Mouse (Mus musculus) left cerebral cortex, adult 11 months (tissue): Measurements from ENCODE around the gene D6Wsu163e.

Source experiments
- DNase-seq: peaks from one replicate; pipeline ENCODE4 v3.0.0; 2022; ENCODE audit warnings: low spot score

D6Wsu163e gene

DNA sequence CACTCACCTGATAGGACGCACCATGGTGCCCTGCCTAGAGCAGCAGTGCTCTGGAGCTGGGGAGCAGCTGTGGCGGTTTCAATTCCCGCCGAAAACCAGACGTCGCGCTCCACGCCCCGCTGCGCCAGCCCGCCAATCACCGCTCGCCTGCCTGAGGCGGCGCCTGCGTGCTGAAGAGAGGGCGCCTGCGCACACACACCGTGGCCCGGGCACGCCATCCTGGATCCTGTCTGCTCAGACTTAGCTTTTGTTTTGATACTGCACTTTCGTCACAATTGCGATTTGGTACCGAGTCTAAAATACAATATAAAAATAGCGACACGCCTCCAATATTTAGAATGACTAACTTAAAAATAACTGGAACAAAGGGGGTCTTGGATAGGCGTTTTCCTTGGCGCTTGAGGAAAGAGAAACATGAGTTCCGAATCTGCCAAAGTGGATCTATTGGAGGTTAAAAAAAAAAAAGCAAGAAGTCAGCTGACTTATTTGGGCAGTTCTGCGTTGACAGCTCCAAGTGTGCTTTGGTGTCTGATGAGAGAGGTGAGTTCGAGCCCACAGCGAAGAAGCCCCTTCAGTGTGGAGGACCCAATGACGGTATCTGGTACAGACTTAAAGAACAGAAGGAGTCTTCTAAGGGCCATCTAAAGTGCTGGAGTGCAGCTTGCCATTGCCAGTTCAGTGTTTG lies at the start of gene D6Wsu163e, which contains the start of gene Rad51ap1:
Gene D6Wsu163e (plus strand): TSS at position 476 of the 685 bp plus-strand sequence.
Gene Rad51ap1 (minus strand): TSS at position 101 of the 685 bp plus-strand sequence.
- DNase-seq: peak; percentile 92

DNA sequence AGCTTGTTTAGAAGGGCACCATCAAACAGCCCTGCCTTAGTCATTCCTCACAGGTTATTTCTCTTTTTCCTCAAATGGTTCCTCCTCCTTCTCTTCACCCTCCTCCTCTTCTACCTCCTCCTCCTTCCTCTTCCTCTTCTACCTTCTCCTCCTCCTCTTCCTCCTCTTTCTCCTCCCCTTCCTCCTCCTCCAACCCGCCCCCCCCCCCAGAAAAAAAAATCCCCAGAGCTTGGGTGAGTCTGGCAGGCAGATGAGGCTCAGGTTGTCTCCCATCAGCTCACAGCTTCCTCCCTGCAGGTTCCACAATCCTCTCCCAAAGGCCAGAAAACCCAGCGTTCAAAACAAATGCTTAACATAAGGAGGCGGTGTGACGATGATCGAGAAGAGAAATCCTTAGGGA lies 32.4 kb upstream of the D6Wsu163e start:
- no peak for DNase-seq

DNA sequence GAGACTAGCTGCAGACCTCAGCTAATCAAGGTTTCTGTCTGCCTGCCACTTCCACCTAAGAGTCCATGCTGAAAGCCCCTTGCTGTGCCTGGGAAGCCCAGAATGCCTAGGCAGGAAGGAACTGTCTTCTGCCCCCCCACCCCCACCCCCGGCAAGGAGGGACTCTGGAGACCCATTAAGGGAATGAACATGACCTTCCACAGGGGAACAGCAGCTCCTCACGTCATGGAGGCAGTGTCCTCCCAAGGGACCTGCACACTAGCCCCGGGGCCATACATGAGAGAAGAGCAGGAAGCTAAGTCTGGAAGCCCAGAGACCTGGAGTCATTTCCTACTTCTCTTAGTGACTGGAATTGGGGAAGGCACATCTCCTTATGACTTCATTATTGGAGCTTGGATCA lies 31.9 kb upstream of the D6Wsu163e start:
- no peak for DNase-seq

GRCm38 (mm10) chr6:126910727-126911126 lies 29.0 kb upstream of the D6Wsu163e start:
- DNase-seq: no peak

GRCm38 (mm10) chr6:126914928-126915327 lies 24.8 kb upstream of the D6Wsu163e start:
- no peak for DNase-seq

GRCm38 (mm10) chr6:126921111-126921881 lies 18.5 kb upstream of the D6Wsu163e start, which contains the start of gene Dyrk4:
Gene Dyrk4 (minus strand): TSS chr6:126921839.
- no peak for DNase-seq

DNA sequence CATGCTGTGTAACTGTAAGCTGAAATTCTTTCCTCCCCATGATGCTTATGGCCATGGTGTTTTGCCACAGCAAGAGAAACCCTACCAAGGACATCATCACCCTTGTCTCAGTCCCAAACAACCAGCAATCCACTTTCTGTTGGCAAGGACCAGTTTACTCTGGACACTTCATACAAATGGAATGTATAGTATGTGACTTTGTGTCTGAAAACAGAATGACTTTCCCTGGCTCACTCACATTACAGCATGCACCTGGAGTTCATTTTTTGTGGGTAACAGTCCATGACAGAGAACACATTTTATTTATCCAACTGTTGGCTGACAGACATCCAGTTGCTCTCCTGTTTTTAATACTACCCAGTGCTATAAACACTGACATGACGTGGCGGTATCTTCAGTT lies 6.9 kb upstream of the D6Wsu163e start:
- DNase-seq: no peak

- no peak for DNase-seq
Measured at GRCm38 (mm10) chr6:126938047-126938446, 1.7 kb upstream of the D6Wsu163e start.

DNA sequence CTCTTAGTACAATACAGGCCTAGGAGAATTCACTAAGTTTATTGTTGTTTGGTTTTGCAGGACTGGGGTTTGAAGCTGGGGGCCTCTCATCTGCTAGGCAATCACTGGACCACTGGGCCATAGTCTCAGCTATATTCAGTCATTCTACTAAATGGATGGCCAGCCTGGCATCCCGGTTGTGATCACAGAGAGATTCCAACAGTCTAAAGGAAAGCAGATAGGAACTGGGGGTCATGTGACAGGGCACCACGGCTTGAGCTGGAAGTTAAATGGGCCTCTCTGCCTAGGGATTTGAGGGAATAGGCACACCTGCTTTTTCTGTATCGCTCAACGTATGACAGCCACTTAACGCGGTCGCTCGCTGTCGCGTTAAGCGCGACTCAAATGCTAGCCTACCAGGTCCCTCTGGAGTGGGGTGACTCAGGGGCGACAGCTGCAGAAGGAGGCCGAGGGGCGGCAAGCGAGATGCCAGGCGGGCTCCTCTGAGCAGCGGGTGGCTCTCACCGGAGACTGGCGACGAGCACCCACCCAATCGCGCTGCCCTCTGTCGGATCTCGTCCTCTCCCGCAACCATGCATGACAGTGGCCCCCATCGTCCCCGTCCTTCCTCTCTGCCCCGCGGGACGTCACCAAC lies 792 bp upstream of the D6Wsu163e start:
- DNase-seq: no peak

DNA sequence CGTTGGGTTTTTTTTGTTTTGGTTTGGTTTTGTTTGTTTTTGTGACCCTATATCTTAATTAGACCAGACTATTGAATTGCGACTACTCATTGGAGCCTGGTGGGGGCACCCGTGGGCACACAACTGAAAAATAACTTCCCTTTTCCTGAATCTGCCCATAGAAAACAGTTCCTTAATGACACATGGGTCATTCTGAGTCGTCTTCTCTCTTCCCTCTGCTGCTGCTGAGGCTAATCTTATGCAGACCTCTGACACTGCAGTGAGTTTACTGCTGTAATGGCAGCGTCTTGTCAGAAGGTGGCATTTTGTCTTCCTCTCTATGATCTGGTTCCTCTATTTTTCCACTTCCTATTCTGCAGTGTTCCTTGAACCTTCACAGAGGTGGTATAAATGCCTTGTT lies 689 bp downstream of the D6Wsu163e start:
- DNase-seq: no peak

GRCm38 (mm10) chr6:126948336-126948735 lies 8.6 kb downstream of the D6Wsu163e start:
- DNase-seq: no peak

DNA sequence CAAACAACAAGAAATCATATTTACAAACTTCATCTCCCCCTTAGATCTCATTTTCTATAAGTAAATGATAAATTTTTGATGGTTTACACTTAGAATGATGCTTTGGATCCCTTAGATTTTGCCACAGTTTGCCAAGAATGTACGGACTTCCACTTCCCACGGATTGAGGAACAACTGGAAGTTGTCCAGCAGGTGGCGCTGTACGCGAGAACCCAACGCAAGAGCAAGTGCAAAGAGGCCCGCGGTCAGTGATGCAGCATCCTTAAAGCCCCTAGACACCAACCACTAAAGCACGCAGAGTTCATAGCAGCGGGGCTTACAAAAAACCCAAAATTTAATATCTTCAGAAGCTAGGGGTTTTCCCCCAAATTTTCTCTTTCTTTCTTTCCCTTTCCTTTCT lies 16.0 kb downstream of the D6Wsu163e start:
- DNase-seq: peak; percentile 36

DNA sequence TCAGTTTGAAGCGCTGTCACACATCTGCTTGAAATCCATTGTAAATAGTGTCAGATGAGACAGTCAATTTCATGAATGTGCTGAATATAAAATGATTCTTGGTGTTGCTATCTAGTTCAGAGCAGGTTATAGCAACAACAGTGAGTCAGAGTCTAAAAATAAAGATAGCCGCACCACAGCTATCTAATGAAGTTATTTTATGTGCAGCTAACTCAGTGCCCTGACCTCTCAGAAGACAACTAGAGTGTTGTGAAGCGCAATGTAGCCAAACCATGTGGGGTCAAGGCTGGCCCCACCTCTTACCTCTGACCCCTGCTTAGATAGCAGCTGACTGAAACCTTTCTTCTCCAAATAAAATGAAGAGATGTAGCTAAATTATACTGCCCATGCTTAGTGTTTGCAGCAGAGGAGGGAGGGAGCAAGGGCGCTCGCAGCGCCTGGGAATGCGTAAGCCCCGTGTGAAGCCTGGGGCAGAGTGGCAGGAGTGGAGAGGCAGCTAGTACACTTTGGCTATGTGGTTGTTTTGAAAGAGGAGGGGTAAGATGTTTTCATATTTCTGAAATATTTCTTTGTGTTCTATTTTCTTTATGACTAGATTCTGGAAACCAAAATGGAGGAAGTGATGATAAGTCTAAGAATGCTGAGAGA lies 21.7 kb downstream of the D6Wsu163e start:
- DNase-seq: no peak

DNA sequence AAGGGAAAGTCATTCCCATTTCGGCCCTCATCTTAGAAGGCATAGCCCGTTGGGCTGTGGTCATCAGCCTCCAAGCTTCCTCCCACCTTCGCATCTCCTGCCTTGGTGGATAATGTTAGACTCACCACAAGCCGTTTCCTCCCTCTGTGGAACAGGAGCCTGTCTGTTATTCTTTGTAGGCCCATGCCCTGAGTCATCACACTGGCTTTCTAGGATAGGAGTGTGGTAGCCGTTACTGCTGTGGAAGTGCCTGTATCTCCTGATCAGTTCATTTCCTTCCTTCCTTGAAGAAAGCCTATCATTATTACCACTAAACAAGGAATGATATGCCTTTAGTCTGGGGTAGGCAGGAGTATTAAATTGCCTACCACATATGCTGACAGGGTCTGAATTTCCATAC lies 22.9 kb downstream of the D6Wsu163e start:
- DNase-seq: no peak

DNA sequence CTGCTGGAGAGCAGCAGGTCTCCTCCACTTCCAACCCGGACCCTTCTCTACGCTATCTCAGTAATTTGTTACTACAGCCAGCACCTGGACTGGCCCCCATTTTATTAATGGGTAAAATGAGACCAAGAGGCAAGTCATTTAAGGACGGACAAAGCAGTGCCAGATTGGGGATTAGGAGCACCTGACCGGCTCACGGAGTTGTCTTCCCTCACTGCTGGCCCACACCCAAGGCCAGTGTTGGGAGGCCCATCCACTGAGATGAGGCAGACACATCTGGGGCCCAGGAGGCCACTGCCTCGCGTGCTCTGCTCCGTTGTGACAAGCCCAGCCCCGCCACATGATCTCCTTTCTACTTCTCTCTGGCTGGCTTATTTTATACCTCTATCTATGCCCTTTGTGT lies 23.7 kb downstream of the D6Wsu163e start:
- no peak for DNase-seq

GRCm38 (mm10) chr6:126966241-126967026 lies 26.7 kb downstream of the D6Wsu163e start:
- no peak for DNase-seq

- DNase-seq: no peak
Measured at GRCm38 (mm10) chr6:126981539-126982234, 41.9 kb downstream of the D6Wsu163e start.

GRCm38 (mm10) chr6:126993676-126994075 lies 53.9 kb downstream of the D6Wsu163e start:
- DNase-seq: no peak

DNA sequence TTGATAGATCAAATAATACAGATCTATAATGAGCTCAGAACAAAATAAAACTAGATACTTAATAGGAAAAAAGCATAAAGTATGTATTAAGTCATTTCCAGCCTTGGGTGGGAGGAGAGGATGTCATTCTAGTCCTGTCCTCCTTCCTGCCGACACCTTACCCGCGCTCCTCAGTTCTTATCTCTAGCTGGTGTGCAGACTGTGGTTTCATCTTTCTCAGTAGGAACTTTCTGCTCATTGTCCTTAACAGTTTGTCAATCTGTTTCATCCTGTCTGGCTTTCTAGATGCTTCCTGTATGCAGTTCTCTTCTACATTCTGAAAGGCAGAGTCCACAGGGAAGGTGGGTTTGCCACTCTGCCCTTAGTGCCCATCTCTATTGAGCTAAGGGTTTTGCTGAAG lies 55.7 kb downstream of the D6Wsu163e start:
- DNase-seq: no peak

DNA sequence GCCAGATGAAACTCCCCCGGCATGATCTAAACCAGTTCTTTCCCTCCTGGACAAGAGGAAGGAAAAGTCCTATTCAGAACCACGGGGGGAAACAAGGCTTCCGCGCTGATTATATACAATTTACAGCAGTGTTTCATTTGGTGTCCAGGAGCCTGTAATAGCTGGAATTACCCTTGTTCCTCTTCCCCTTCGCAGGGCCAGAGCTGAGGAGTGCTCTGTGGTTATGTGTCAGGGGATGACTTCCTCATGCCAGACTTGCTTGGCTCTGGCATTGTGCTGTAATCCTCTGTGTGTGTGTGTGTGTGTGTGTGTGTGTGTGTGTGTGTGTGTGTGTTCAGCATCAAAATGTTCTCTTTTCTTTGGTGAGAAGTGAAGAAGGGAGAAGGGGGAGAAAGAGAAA lies 56.6 kb downstream of the D6Wsu163e start:
- no peak for DNase-seq

DNA sequence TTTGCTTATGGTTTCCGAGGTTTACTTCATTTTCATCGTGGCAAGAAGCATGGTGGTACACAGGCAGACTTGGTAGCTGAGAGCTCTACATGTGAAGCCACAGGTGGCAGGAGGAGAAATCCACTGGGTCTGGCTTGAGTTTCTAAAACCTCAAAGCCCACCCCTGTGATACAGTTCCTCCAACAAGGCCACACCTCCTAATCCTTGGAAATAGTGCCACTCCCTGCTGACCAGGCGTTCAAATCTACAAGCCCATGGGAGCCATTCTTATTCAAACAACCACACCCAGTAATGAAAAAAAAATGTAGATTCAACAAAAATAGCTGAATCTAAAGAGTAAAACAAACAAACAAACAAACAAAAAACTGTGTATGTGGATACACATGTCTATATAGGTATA lies 65.9 kb downstream of the D6Wsu163e start:
- no peak for DNase-seq
